Mouse (Mus musculus): ENCODE results near the gene Baz2b. TPM values are rescaled to one million over a fixed set of nuclear protein-coding genes. Genes with fewer than 3 reads are reported as not detected.
A peak's percentile ranks its signal among the peaks of the same experiment; 100 is the strongest.

Baz2b gene
- polyA plus RNA-seq, 1 experiment from 2014 or later, result 38.1 TPM

- no peaks in the 10 kb centered on the region for H3K27me3 ChIP-seq
- ATAC-seq (no peak), DNase-seq (ENCODE audit: low read depth, low spot score) (no peak)
- in situ Hi-C loops (cut with MboI; ENCODE audit: low pct_unique_long_range_greater_than_20kb), result no loop called here
- ChIA-PET POLR2A (no interaction called here), CTCF (no interaction called here)
- no peak for TF ChIP-seq CTCF (IDR thresholded peaks at IDR 0.05)
Measured at GRCm38 (mm10) chr2:60113661-60114560, 95.7 kb downstream of the Baz2b start.

- no peak for DNase-seq (ENCODE audit: low read depth, low spot score)
Measured at GRCm38 (mm10) chr2:60112116-60112515, 97.5 kb downstream of the Baz2b start.

GRCm38 (mm10) chr2:60109001-60109400, 100.6 kb downstream of the Baz2b start:
- in situ Hi-C loops (cut with MboI; ENCODE audit: low pct_unique_long_range_greater_than_20kb), result no loop called here
- no peak for TF ChIP-seq CTCF (IDR thresholded peaks at IDR 0.05)
- ATAC-seq, result no peak
- ChIA-PET CTCF (no interaction called here), POLR2A (no interaction called here)
- DNase-seq (ENCODE audit: low read depth, low spot score), result no peak
- H3K27me3 ChIP-seq, result no peaks in the 10 kb centered on the region

More at GRCm38 (mm10) chr2:60112116-60112515, 97.5 kb downstream of the Baz2b start:
- no peak for ATAC-seq
- H3K27me3 ChIP-seq, result no peaks in the 10 kb centered on the region
- ChIA-PET CTCF (no interaction called here), POLR2A (no interaction called here)
- no peak for TF ChIP-seq CTCF (IDR thresholded peaks at IDR 0.05)
- in situ Hi-C loops (cut with MboI; ENCODE audit: low pct_unique_long_range_greater_than_20kb), result no loop called here

- no peak for ATAC-seq
- no peak for DNase-seq (ENCODE audit: low read depth, low spot score)
- TF ChIP-seq CTCF (IDR thresholded peaks at IDR 0.05), result no peak
- POLR2A ChIA-PET, result no interaction called here
- in situ Hi-C loops (cut with MboI; ENCODE audit: low pct_unique_long_range_greater_than_20kb), result no loop called here
- CTCF ChIA-PET, result interaction anchor here (0.8 kb wide), 1 partner anchor 10 kb away, joined by 3 read pairs; no protein-coding TSS in a partner anchor
- no peaks in the 10 kb centered on the region for H3K27me3 ChIP-seq
Measured at GRCm38 (mm10) chr2:60096625-60097024, 113.0 kb downstream of the Baz2b start.

- H3K27me3 ChIP-seq, result no peaks in the 10 kb centered on the region
- ChIA-PET CTCF (interaction anchor here (1.1 kb wide), 1 partner anchor 14 kb away, joined by 3 read pairs; no protein-coding TSS in a partner anchor), POLR2A (no interaction called here)
- TF ChIP-seq CTCF (IDR thresholded peaks at IDR 0.05), result no peak
- in situ Hi-C loops (cut with MboI; ENCODE audit: low pct_unique_long_range_greater_than_20kb), result no loop called here
- no peak for DNase-seq (ENCODE audit: low read depth, low spot score)
- ATAC-seq, result no peak
Measured at GRCm38 (mm10) chr2:60090280-60090679, 119.4 kb downstream of the Baz2b start.

GRCm38 (mm10) chr2:60089528-60090247, 120.0 kb downstream of the Baz2b start:
- TF ChIP-seq CTCF (IDR thresholded peaks at IDR 0.05), result no peak
- no peak for DNase-seq (ENCODE audit: low read depth, low spot score)
- CTCF ChIA-PET, result interaction anchor here (1.1 kb wide), 1 partner anchor 13 kb away, joined by 3 read pairs; no protein-coding TSS in a partner anchor
- in situ Hi-C loops (cut with MboI; ENCODE audit: low pct_unique_long_range_greater_than_20kb), result no loop called here
- H3K27me3 ChIP-seq, result no peaks in the 10 kb centered on the region
- POLR2A ChIA-PET, result interaction anchor here (1.2 kb wide), 1 partner anchor 17 kb away, joined by 7 read pairs; no protein-coding TSS in a partner anchor
- ATAC-seq, result no peak

- CTCF ChIA-PET, result interaction anchor here (1.1 kb wide), 1 partner anchor 13 kb away, joined by 3 read pairs; no protein-coding TSS in a partner anchor
- TF ChIP-seq CTCF (IDR thresholded peaks at IDR 0.05), result no peak
- POLR2A ChIA-PET, result interaction anchor here (1.2 kb wide), 1 partner anchor 18 kb away, joined by 7 read pairs; no protein-coding TSS in a partner anchor
- H3K27me3 ChIP-seq, result no peaks in the 10 kb centered on the region
- DNase-seq (ENCODE audit: low read depth, low spot score) (no peak), ATAC-seq (no peak)
- in situ Hi-C loops (cut with MboI; ENCODE audit: low pct_unique_long_range_greater_than_20kb), result no loop called here
Measured at GRCm38 (mm10) chr2:60088785-60089527, 120.7 kb downstream of the Baz2b start.

- ChIA-PET POLR2A (interaction anchor here (0.7 kb wide), 1 partner anchor 146 kb away, joined by 3 read pairs; no protein-coding TSS in a partner anchor), CTCF (interaction anchor here (1.1 to 1.4 kb wide), 3 partner anchors 8 to 20 kb away, joined by 3 read pairs; no protein-coding TSS in a partner anchor)
- in situ Hi-C loops (cut with MboI; ENCODE audit: low pct_unique_long_range_greater_than_20kb), result no loop called here
- ATAC-seq (peak; percentile 84), DNase-seq (ENCODE audit: low read depth, low spot score) (no peak)
- no peaks in the 10 kb centered on the region for H3K27me3 ChIP-seq
- TF ChIP-seq CTCF (IDR thresholded peaks at IDR 0.05), result no peak
Measured at GRCm38 (mm10) chr2:60086197-60086903, 123.3 kb downstream of the Baz2b start.

GRCm38 (mm10) chr2:60084823-60085222, 124.8 kb downstream of the Baz2b start:
- H3K27me3 ChIP-seq, result no peaks in the 10 kb centered on the region
- POLR2A ChIA-PET, result no interaction called here
- CTCF ChIA-PET, result no interaction called here
- no peak for ATAC-seq
- no peak for TF ChIP-seq CTCF (IDR thresholded peaks at IDR 0.05)
- DNase-seq (ENCODE audit: low read depth, low spot score), result no peak
- in situ Hi-C loops (cut with MboI; ENCODE audit: low pct_unique_long_range_greater_than_20kb), result no loop called here

Data from Patski (cell line).